Mouse (Mus musculus) forebrain, embryonic 12.5 days (tissue): ENCODE results near the gene Mybbp1a. TPM values are rescaled to one million over a fixed set of nuclear protein-coding genes. Genes with fewer than 3 reads are reported as not detected.

Experiments
- ATAC-seq: fragments of 200-750 bp; cut with Nextera tagmentation; 2 replicates; pipeline ENCODE4 v1.8.0; 2017; ENCODE audit warnings: moderate TSS enrichment; ENCODE audit not compliant: low FRiP score
- H3K27ac ChIP-seq: fragments of 300-500 bp; sonication (generic); 2 replicates; pipeline ENCODE4 v1.5.1; 2016; ENCODE audit warnings: mild to moderate bottlenecking
- H3K27me3 ChIP-seq: fragments of 300-500 bp; sonication (generic); 2 replicates; pipeline ENCODE4 v1.6.1; 2016; ENCODE audit warnings: mild to moderate bottlenecking
- H3K36me3 ChIP-seq: fragments of 300-500 bp; sonication (generic); replicated peaks from 2 replicates; pipeline ENCODE4 v1.6.1; 2016; ENCODE audit warnings: mild to moderate bottlenecking
- H3K4me1 ChIP-seq: fragments of 300-500 bp; sonication (generic); 2 replicates; pipeline ENCODE4 v1.6.1; 2016
- H3K4me2 ChIP-seq: fragments of 300-500 bp; sonication (generic); 2 replicates; pipeline ENCODE4 v1.6.1; 2016; ENCODE audit warnings: mild to moderate bottlenecking, moderate library complexity
- H3K4me3 ChIP-seq: fragments of 300-500 bp; sonication (generic); replicated peaks from 2 replicates; pipeline ENCODE4 v1.5.1; 2016; ENCODE audit warnings: mild to moderate bottlenecking
- H3K9ac ChIP-seq: fragments of 300-500 bp; sonication (generic); 2 replicates; pipeline ENCODE4 v1.6.1; 2016; ENCODE audit warnings: mild to moderate bottlenecking
- H3K9me3 ChIP-seq: fragments of 300-500 bp; sonication (generic); 2 replicates; pipeline ENCODE4 v1.6.1; 2016
- WGBS: fragments of 180-500 bp; shearing (Covaris S2); methylation state at CpG from one replicate; pipeline ENCODE4 v1.1.7; 2016; 5-methylcytosine and 5-hydroxymethylcytosine counted together
- polyA plus RNA-seq: library from polyadenylated mRNA; unstranded; fragments of >200 nt; fragmentation: Nextera tagmentation; extraction: Ambion mirVana; gene quantifications from 2 replicates; pipeline ENCODE4 v1.2.1, GENCODE M21; 2016

Gene Mybbp1a
- polyA plus RNA-seq, 1 experiment from 2014 or later, result 158 TPM

GRCm38 (mm10) chr11:72457995-72458496 is 16.9 kb downstream of the Mybbp1a start:
- 78% methylated on average over 12 of the region's 12 CpGs for WGBS
- no peak overlapping the region for H3K4me3 ChIP-seq
- H3K27me3 ChIP-seq, result no peaks in the 10 kb centered on the region
- peaks cover 5% of the 10 kb centered on the region for H3K4me1 ChIP-seq
- H3K9ac ChIP-seq, result no peak overlapping the region
- H3K27ac ChIP-seq, result no peak overlapping the region
- ATAC-seq, result no peak
- H3K4me2 ChIP-seq, result no peak overlapping the region
- no peaks in the 10 kb centered on the region for H3K9me3 ChIP-seq
- H3K36me3 ChIP-seq, result peaks cover 20% of the 10 kb centered on the region

- H3K4me2 ChIP-seq, result no peak overlapping the region
- H3K36me3 ChIP-seq, result peaks cover 16% of the 10 kb centered on the region
- H3K9ac ChIP-seq, result no peak overlapping the region
- H3K27me3 ChIP-seq, result no peaks in the 10 kb centered on the region
- H3K9me3 ChIP-seq, result no peaks in the 10 kb centered on the region
- WGBS, result 80% methylated on average over 3 of the region's 3 CpGs
- no peak overlapping the region for H3K4me3 ChIP-seq
- H3K4me1 ChIP-seq, result peaks cover 5% of the 10 kb centered on the region
- no peak overlapping the region for H3K27ac ChIP-seq
- ATAC-seq, result no peak
Observed at GRCm38 (mm10) chr11:72458502-72458901, 17.3 kb downstream of the Mybbp1a start.

DNA sequence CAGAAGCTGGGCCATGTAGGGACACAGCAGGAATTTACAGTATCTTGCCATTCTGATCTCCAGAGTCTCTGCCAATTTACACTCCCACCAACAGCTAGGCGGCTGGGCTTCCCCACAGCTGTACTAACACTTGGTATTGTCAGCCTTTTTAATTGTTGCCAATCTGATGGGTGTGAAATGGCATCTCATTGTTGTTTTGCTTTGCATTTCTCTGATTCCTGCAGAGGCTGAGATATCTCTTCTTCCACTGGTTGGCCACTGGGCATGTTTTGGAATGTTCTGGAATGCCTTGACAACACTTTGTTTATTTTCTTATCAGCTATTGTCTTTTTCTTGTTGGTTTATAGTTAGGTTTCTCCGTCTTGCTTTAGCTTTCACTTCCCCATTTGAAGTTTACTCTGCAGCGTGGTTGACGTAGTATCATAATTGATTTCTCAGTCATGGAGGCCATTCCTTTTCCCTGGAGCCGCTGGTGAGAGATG is 20.4 kb downstream of the Mybbp1a start:
- H3K9ac ChIP-seq, result no peak overlapping the region
- no peaks in the 10 kb centered on the region for H3K27me3 ChIP-seq
- no peak overlapping the region for H3K4me3 ChIP-seq
- no peak for ATAC-seq
- H3K9me3 ChIP-seq, result no peaks in the 10 kb centered on the region
- no peak overlapping the region for H3K27ac ChIP-seq
- WGBS, result 67% methylated on average over 5 of the region's 5 CpGs
- H3K4me2 ChIP-seq, result no peak overlapping the region
- H3K4me1 ChIP-seq, result peaks cover 11% of the 10 kb centered on the region
- H3K36me3 ChIP-seq, result peaks cover 6% of the 10 kb centered on the region

DNA sequence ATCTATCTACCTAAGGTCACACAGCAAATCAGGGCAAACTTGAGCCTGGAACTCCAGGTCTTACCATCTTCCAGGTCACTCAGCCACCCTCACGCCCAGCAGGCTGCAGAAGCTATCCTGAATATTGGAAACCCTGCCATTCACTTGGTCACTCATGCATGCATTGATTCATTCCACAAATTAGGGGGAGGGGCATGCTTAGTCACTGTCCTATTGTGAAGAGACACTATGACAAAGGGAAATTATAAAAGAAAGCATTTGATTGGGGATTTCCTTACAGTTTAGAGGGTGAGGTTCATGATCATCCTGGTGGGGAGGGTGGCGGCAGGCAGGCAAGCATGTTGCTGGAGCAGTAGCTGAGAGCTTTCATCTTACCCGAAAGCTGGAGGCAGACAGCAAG is 23.7 kb downstream of the Mybbp1a start:
- Histone ChIP-seq H3K9me3 (no peaks in the 10 kb centered on the region), H3K4me2 (no peak overlapping the region), H3K4me1 (peaks cover 21% of the 10 kb centered on the region), H3K9ac (0 out of 2 replicates have a peak overlapping the region, but pooled peaks have one; percentile 4), H3K27me3 (no peaks in the 10 kb centered on the region), H3K27ac (0 out of 2 replicates have a peak overlapping the region, but pooled peaks have one; percentile 42), H3K36me3 (no peaks in the 10 kb centered on the region), H3K4me3 (no peak overlapping the region)
- ATAC-seq, result no peak
- 37% methylated on average over 3 of the region's 3 CpGs for WGBS

DNA sequence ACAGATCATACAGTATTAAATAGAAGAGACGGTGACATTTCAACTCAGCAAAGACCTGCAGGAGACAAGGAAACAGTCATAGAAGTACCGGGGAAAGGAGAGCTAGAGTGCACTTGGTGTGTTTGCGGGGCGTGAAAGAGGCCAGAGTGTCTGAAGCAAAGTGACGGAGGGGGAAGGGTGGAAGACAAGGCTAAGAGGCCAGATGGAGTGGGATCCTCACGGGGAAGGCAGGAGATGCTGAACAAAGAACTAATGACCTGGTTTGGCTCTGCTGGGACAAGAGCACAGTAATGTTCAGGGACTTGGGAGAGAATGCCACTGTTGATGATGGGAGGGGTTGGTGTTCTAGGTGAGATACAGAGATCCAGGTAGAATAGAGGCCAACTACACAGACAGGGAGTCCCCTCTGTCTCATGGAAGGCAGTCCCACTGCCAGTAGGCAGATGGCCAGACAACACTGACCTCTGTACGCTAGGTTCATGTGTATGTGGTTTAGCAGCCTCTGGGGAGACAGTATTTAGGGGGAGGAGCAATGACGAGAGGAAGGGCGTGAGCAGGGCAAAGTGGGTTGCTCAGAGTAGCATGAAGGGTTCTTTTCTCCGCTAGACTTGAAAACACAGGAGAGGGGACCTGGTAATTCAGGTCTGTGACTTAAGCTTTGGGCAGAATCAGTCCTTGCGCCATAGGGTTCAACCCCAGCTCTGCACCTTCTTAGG is 25.0 kb downstream of the Mybbp1a start:
- H3K27me3 ChIP-seq, result no peaks in the 10 kb centered on the region
- H3K4me1 ChIP-seq, result peaks cover 21% of the 10 kb centered on the region
- no peak overlapping the region for H3K4me3 ChIP-seq
- H3K36me3 ChIP-seq, result no peaks in the 10 kb centered on the region
- no peak overlapping the region for H3K4me2 ChIP-seq
- no peaks in the 10 kb centered on the region for H3K9me3 ChIP-seq
- no peak overlapping the region for H3K27ac ChIP-seq
- no peak overlapping the region for H3K9ac ChIP-seq
- 81% methylated on average over 11 of the region's 11 CpGs for WGBS
- no peak for ATAC-seq

GRCm38 (mm10) chr11:72466694-72467507 is 25.7 kb downstream of the Mybbp1a start:
- Histone ChIP-seq H3K4me3 (no peak overlapping the region), H3K27ac (0 out of 2 replicates have a peak overlapping the region, but pooled peaks have one; percentile 10), H3K4me2 (no peak overlapping the region), H3K27me3 (no peaks in the 10 kb centered on the region), H3K36me3 (no peaks in the 10 kb centered on the region), H3K9me3 (no peaks in the 10 kb centered on the region), H3K4me1 (peaks cover 21% of the 10 kb centered on the region), H3K9ac (no peak overlapping the region)
- WGBS, result 74% methylated on average over 11 of the region's 11 CpGs
- no peak for ATAC-seq

DNA sequence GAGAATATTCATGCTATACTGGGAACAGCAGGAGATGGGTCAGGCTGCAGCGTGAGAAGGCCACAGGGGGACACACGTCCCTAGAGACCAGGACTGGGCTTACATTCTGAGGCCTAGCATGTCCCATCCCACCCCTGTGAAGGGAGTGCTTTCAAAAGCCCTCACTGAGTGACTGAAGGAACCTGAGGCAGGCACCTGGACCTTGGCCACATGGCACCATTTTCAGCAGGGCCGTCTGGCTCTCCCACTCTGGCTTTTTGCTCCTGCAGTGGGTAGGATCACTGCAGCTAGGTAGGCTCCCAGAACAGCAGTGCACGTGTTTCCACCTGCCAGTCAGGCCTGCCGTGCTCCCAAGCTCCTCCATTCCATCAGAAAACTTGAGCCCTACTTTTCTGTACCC is 27.4 kb downstream of the Mybbp1a start:
- Histone ChIP-seq H3K36me3 (no peaks in the 10 kb centered on the region), H3K4me3 (no peak overlapping the region), H3K27me3 (no peaks in the 10 kb centered on the region), H3K27ac (no peak overlapping the region), H3K4me2 (no peak overlapping the region), H3K9ac (no peak overlapping the region), H3K4me1 (peaks cover 21% of the 10 kb centered on the region), H3K9me3 (no peaks in the 10 kb centered on the region)
- no peak for ATAC-seq
- WGBS, result 75% methylated on average over 5 of the region's 5 CpGs

DNA sequence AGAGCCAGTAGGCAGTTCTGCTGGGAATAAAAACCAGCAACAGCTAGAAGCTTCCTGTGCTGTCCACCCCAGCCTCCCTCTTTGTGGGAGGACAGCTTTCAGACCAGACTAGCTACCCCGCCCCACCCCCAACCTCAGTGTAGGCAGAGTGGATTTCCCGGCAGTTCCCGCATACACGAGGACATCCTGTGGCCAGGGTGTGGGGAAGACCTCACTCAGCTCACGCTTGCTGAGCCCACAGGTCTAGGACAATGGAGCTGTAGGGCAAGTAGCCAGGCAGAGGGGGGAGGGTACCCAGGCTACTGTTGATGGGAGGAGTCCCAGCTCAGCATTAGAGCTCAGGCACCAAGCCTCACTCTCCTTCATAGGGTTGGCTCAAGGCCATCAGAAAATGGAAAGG is 28.1 kb downstream of the Mybbp1a start:
- Histone ChIP-seq H3K27ac (no peak overlapping the region), H3K4me2 (no peak overlapping the region), H3K9ac (no peak overlapping the region), H3K36me3 (no peaks in the 10 kb centered on the region), H3K9me3 (no peaks in the 10 kb centered on the region), H3K27me3 (no peaks in the 10 kb centered on the region), H3K4me3 (no peak overlapping the region), H3K4me1 (peaks cover 21% of the 10 kb centered on the region)
- ATAC-seq, result peak; percentile 60; the same call in 1 of the 2 replicates
- 38% methylated on average over 5 of the region's 5 CpGs for WGBS

- H3K27me3 ChIP-seq, result no peaks in the 10 kb centered on the region
- H3K9ac ChIP-seq, result no peak overlapping the region
- peaks cover 17% of the 10 kb centered on the region for H3K4me1 ChIP-seq
- H3K36me3 ChIP-seq, result no peaks in the 10 kb centered on the region
- 79% methylated on average over 4 of the region's 4 CpGs for WGBS
- H3K4me3 ChIP-seq, result no peak overlapping the region
- no peak overlapping the region for H3K4me2 ChIP-seq
- H3K9me3 ChIP-seq, result no peaks in the 10 kb centered on the region
- no peak for ATAC-seq
- no peak overlapping the region for H3K27ac ChIP-seq
Observed at GRCm38 (mm10) chr11:72470004-72470403, 28.8 kb downstream of the Mybbp1a start.

DNA sequence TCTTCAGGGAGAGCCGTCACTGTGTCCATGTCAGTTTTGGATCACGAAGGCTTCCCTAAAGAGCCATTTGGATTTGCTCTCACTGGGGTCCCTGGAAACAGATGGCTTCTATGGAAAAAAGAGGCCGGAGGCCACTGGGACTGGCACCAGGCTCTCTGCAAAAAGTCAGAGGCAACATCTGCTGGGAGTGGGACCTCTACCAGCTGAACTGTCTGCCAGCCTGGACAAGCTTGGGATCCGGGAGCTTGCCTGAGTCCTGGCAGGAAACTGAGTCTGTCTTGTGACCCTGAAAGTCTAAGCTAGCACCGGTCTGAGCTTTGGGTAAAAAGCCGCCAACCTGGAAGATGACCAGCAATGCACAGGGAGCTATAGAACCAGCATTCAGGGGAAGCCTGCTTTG is 30.2 kb downstream of the Mybbp1a start:
- no peak overlapping the region for H3K27ac ChIP-seq
- no peaks in the 10 kb centered on the region for H3K36me3 ChIP-seq
- WGBS, result 91% methylated on average over 6 of the region's 6 CpGs
- no peak overlapping the region for H3K4me2 ChIP-seq
- H3K4me3 ChIP-seq, result no peak overlapping the region
- ATAC-seq, result no peak
- no peaks in the 10 kb centered on the region for H3K9me3 ChIP-seq
- H3K4me1 ChIP-seq, result peaks cover 13% of the 10 kb centered on the region
- H3K9ac ChIP-seq, result no peak overlapping the region
- H3K27me3 ChIP-seq, result no peaks in the 10 kb centered on the region

- H3K9me3 ChIP-seq, result no peaks in the 10 kb centered on the region
- H3K4me1 ChIP-seq, result peaks cover 17% of the 10 kb centered on the region
- no peak for ATAC-seq
- no peak overlapping the region for H3K4me2 ChIP-seq
- H3K27ac ChIP-seq, result no peak overlapping the region
- H3K36me3 ChIP-seq, result no peaks in the 10 kb centered on the region
- no peak overlapping the region for H3K4me3 ChIP-seq
- 88% methylated on average over 4 of the region's 4 CpGs for WGBS
- H3K27me3 ChIP-seq, result no peaks in the 10 kb centered on the region
- no peak overlapping the region for H3K9ac ChIP-seq
Observed at GRCm38 (mm10) chr11:72473540-72473939, 32.4 kb downstream of the Mybbp1a start.

GRCm38 (mm10) chr11:72474926-72475325 is 33.8 kb downstream of the Mybbp1a start:
- Histone ChIP-seq H3K9ac (no peak overlapping the region), H3K4me1 (peaks cover 7% of the 10 kb centered on the region; the same call in 1 of the 2 replicates), H3K36me3 (no peaks in the 10 kb centered on the region), H3K27ac (no peak overlapping the region), H3K4me3 (no peak overlapping the region), H3K9me3 (no peaks in the 10 kb centered on the region), H3K4me2 (no peak overlapping the region), H3K27me3 (no peaks in the 10 kb centered on the region)
- 81% methylated on average over 3 of the region's 3 CpGs for WGBS
- no peak for ATAC-seq
